Mouse (Mus musculus) E14TG2a.4 (cell line): Measurements from ENCODE around the gene Hoxd13.

ENCODE experiments used
- H3K27me3 ChIP-seq: 2 replicates; pipeline ENCODE4 v1.6.1; 2014; ENCODE audit warnings: low read length, control low read depth; ENCODE audit not compliant: insufficient read depth
- H3K36me3 ChIP-seq: 2 replicates; pipeline ENCODE4 v1.6.1; 2014; ENCODE audit warnings: low read length, control low read depth; ENCODE audit not compliant: insufficient read depth
- H3K4me1 ChIP-seq: replicated peaks from 2 replicates; pipeline ENCODE4 v1.6.1; 2014; ENCODE audit warnings: low read depth, low read length, control low read depth
- H3K4me3 ChIP-seq: replicated peaks from 2 replicates; pipeline ENCODE4 v1.5.1; 2014; ENCODE audit warnings: mild to moderate bottlenecking, low read length
- H3K9me3 ChIP-seq: 2 replicates; pipeline ENCODE4 v1.6.1; 2014; ENCODE audit warnings: low read length, control low read depth
- CTCF ChIP-seq: conservative IDR thresholded peaks from 2 replicates; pipeline ENCODE4 v1.5.1; 2014; ENCODE audit warnings: low read length
- NANOG ChIP-seq: IDR thresholded peaks from 2 replicates; pipeline ENCODE4 v1.6.1; 2014; ENCODE audit warnings: borderline replicate concordance, low read length, mixed read lengths
- POU5F1 ChIP-seq: IDR thresholded peaks from 2 replicates; pipeline ENCODE4 v1.6.1; 2014; ENCODE audit warnings: low read length, borderline replicate concordance

Hoxd13 gene

GRCm38 (mm10) chr2:74706393-74706960 is 38.4 kb downstream of the Hoxd13 start:
- Histone ChIP-seq H3K4me1 (peaks cover 14% of the 10 kb centered on the region), H3K4me3 (no peak overlapping the region), H3K36me3 (no peaks in the 10 kb centered on the region), H3K27me3 (peaks cover 89% of the 10 kb centered on the region), H3K9me3 (no peaks in the 10 kb centered on the region)
- no peak for TF ChIP-seq NANOG
- TF ChIP-seq CTCF = no peak
- TF ChIP-seq POU5F1 = no peak

DNA sequence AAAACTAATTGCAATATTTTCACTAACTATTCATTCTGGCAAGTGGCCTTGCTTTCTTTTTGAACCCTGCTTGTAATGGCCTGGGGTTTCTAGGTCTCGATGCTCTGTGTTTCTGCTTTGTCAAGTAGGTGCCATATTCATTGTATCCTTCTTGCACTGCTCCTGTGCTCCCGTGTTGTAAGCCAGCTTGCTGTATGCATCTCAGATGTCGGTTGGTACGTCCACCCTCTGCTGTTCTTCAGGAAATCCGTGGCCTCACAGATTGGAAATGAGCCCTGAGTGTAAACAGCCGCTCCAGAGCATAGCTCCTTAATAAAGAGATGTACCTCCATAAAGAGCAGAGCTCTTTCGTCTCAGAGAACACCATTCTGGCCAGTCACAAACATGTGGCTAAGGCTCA is 39.5 kb downstream of the Hoxd13 start:
- Histone ChIP-seq H3K36me3 (no peaks in the 10 kb centered on the region), H3K27me3 (peaks cover 92% of the 10 kb centered on the region), H3K4me1 (peaks cover 18% of the 10 kb centered on the region), H3K9me3 (no peaks in the 10 kb centered on the region), H3K4me3 (no peak overlapping the region)
- no peak for TF ChIP-seq POU5F1
- no peak for TF ChIP-seq NANOG
- no peak for TF ChIP-seq CTCF

DNA sequence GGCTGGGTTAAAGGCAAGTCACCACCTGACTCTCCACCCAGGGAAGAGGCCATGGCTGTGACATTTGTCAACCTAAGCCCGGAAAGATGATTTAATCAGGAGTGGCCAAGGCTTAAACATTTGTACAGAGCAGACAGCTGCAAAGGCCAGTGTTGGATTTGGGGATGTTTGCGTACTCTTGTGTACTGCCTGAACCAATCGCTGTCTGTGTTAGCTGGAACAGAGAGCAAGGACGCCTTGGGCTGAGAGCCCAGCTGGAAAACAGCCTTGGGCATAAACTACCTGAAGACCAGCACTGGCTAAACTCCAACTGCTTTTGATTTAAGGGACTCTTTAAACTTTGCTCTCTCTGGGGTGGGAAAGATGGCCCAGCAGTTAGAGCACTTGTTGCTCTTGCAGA is 40.6 kb downstream of the Hoxd13 start:
- Histone ChIP-seq H3K36me3 (no peaks in the 10 kb centered on the region), H3K4me1 (peaks cover 24% of the 10 kb centered on the region), H3K27me3 (peaks cover 92% of the 10 kb centered on the region), H3K4me3 (no peak overlapping the region), H3K9me3 (no peaks in the 10 kb centered on the region)
- TF ChIP-seq NANOG (no peak), POU5F1 (no peak), CTCF (no peak)

DNA sequence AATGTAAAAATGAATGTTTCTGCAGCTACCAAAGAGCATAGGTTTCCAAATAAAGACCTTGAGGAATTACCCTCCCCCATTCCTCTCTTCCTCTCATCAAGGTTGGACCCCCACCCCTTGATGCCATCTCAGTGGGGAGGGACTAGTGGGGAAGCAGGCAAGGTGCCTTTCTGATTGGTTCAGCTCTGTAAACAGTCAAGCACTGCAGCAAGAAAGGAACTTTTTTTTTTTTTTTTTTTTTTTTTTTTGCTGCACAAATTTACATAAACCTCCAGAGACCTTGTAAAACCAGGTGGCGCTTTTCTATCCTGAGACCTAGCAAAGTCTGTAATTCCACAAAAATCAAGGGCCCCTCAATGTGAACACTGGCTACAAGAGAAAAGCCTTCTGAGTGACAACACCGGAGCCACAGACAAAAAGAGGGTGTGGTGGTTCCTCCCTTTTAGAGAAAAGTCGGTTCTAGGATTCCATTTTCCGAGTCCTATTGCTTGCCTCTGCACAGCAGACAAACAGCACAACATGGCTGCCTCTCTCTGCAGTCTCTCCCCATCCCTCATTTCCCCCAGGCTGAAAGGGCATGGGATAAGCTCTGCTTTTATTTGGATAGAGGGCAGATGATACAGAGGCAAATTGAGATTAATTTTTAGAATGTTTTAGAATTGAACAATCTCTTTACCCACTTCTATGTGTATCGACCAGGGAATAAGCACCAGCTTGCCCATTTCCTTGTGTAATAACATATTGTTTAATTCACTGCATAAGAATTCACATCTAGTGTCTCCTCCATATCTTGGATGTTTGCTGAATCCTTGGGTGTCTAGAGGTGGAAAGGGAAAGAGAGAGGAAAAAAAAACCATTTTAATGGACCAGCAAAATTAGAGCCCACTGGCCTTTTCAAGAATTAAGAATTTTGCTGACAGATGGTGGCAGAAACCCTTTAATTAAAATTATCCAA is 41.6 kb downstream of the Hoxd13 start:
- Histone ChIP-seq H3K36me3 (no peaks in the 10 kb centered on the region), H3K4me1 (peaks cover 25% of the 10 kb centered on the region), H3K4me3 (no peak overlapping the region), H3K27me3 (peaks cover 92% of the 10 kb centered on the region), H3K9me3 (no peaks in the 10 kb centered on the region)
- TF ChIP-seq CTCF (no peak), POU5F1 (no peak), NANOG (no peak)

DNA sequence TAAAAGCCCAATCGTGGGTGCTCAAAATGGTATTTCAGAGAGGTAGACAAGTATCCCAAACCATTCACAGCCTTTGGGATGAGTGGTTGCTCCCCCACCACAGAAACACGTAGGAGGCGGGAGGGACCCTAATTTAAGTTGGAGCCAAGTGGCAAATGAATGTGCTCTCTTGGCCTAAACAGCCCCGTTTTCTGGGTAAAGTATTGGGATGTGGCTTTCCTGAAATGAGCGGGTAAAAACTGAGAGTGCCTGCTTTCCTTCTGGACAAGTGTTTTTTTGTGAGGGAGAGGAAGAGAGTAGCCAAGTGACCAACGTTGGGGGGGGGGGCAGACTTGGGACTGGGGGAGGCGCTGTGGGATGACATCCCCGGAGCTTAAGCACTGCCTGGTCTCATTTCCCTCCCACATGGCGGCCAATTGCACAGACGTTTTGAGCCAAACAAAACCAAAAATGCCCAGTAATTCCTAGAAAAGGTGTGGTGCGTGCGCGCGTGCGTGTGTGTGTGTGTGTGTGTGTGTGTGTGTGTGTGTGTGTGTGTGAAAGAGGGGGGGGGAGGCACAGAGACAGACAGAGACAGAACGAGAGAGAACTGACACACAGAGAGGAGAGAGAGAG is 42.9 kb downstream of the Hoxd13 start:
- Histone ChIP-seq H3K9me3 (no peaks in the 10 kb centered on the region), H3K36me3 (no peaks in the 10 kb centered on the region), H3K4me3 (no peak overlapping the region), H3K4me1 (peaks cover 36% of the 10 kb centered on the region), H3K27me3 (peaks cover 96% of the 10 kb centered on the region)
- TF ChIP-seq POU5F1 = no peak

DNA sequence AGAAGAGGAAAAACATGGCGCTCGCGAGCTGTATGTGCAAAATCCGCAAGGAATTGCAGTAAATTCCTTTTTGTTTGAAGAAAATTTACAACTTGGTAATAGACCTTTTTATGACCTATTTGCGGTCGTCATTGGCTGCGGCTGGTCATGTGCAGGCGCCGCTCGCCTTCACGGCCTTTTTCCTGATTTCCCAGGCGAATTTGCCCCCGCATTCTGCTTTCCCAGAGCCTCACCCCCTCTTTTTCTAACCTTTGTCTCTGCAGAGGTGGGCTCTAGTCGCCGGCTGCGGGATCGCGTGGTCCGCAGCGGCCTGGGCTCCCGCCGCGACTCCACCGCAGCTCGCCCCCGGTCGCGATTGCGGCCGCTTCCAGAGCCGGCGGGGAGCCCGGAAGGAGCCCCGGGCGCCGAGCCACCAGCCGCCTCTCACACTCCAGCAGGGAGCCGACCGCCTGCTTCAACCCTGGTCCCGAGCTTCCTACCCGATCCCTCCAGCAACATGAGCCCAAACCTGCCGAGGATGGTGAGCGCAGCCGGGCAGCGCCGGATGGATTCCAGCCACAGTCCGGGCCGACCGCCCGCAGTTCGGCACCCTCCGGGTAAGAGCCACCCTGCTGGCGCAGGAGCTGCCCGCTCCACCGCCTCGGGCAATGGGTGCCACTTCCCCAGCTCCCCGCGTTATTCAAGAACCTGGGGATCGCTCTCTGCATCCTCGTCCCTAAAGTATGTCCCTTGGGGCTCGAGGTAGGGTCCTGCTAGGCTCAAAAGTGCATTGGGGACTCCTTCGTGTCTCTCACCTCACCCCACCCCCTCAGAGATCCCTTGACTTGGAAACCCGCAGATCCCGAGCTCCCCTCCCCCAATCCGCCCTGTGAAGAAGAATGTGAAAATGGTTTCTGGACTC is 43.9 kb downstream of the Hoxd13 start, which contains the start of the genes Hoxd3 and Hoxd4:
Gene Hoxd3 (plus strand): TSS at position 207 of the 901 bp plus-strand sequence.
Gene Hoxd4 (plus strand): TSS at position 209 of the 901 bp plus-strand sequence.
- Histone ChIP-seq H3K4me3 (peak within 1 kb of the TSS; percentile 72), H3K4me1 (peaks cover 34% of the 10 kb centered on the region), H3K36me3 (no peaks in the 10 kb centered on the region), H3K9me3 (no peaks in the 10 kb centered on the region), H3K27me3 (peaks cover 95% of the 10 kb centered on the region)
- no peak for TF ChIP-seq CTCF
- TF ChIP-seq POU5F1 = 0 out of 2 replicates have a peak, but pooled peaks have one; percentile 24
- TF ChIP-seq NANOG = no peak

GRCm38 (mm10) chr2:74713239-74714150 is 45.4 kb downstream of the Hoxd13 start:
- Histone ChIP-seq H3K4me3 (no peak overlapping the region), H3K4me1 (peaks cover 34% of the 10 kb centered on the region), H3K9me3 (no peaks in the 10 kb centered on the region), H3K36me3 (no peaks in the 10 kb centered on the region), H3K27me3 (peaks cover 96% of the 10 kb centered on the region)
- TF ChIP-seq POU5F1 (no peak), NANOG (no peak), CTCF (no peak)
